Mouse (Mus musculus): ENCODE results near the gene Nme1. TPM values are rescaled to one million over a fixed set of nuclear protein-coding genes. Genes with fewer than 3 reads are reported as not detected.

Nme1 gene
- polyA plus RNA-seq (2015; fragmentation: Nextera tagmentation; extraction: Ambion mirVana): 160 and 204 TPM in 2 replicates

DNA sequence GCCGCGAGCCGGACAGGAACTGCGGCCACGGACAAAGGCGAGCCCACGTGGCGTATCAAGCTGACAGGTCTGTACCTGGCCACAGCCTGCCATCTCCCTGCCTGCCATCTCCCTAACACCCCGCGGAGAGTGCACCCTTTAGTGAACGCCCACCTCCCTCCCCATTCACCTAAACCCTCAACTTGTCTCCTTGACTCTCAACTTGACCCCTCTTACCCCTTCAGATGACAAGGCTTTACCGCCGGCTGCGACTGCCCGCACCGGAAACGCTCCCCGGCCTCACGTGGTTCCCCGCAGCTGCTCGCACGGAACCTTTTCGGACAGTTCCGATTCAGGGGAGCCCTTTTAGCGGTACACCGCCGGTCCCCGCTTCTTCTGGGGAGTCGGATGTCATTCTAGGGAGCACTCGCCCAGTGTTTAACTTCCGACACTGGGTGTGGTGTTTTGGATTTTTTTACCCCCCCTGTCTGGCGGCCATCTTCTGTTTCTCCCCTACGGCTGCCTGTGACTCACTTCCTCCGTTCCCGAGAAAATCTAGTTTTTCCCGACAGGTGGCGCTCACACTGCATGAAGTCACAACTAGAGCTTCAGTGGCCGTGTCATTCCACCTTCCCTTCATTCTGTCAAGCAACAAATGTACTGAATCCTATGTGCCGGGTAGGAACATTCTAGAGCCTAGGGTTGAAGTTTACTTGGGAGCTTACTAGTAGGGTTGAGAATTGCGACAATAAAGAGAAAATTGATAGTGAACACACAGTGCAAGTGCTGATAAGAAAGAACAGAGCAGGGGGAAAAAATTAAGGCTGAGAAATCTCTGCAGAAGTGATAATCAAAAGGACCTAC lies at the start of gene Nme1, which contains the start of gene Gm20390:
Nme1 (minus strand) TSS at position 517 of the 843 bp plus-strand sequence.
Gm20390 (minus strand) TSS at position 289 of the 843 bp plus-strand sequence.

GRCm38 (mm10) chr11:93995720-93996305 lies 27.5 kb upstream of the Nme1 start, which contains the start of gene Spag9:
TSS of gene Spag9 (plus strand) at chr11:93996091.

GRCm38 (mm10) chr11:93956159-93956558 lies 12.2 kb downstream of the Nme1 start, which contains the start of gene Nme2:
TSS of gene Nme2 (minus strand) at chr11:93956259.

Other genes with a start within 250 kb of the Nme1 start
- 18.4 and 18.8 TPM in 2 replicates for gene Utp18, start 82.8 kb downstream of the Nme1 start, polyA plus RNA-seq (2015; fragmentation: Nextera tagmentation; extraction: Ambion mirVana)
- gene Mbtd1, start 82.7 kb downstream of the Nme1 start, polyA plus RNA-seq (2015; fragmentation: Nextera tagmentation; extraction: Ambion mirVana): 11.7 and 13.1 TPM in 2 replicates
- 50.9 and 53.1 TPM in 2 replicates for gene Nme2, start 12.3 kb downstream of the Nme1 start, polyA plus RNA-seq (2015; fragmentation: Nextera tagmentation; extraction: Ambion mirVana)
- gene Gm20390, start 228 bp downstream of the Nme1 start, polyA plus RNA-seq (2015; fragmentation: Nextera tagmentation; extraction: Ambion mirVana): 179 and 190 TPM in 2 replicates
- gene Spag9, start 27.6 kb upstream of the Nme1 start, polyA plus RNA-seq (2015; fragmentation: Nextera tagmentation; extraction: Ambion mirVana): 31.2 and 34.5 TPM in 2 replicates
- 8.4 and 10.2 TPM in 2 replicates for gene Tob1, start 242.9 kb upstream of the Nme1 start, polyA plus RNA-seq (2015; fragmentation: Nextera tagmentation; extraction: Ambion mirVana)

All from spleen, postnatal 0 days (tissue).